8 mouse cellular contexts compared by ENCODE assay signal in genomic region chr4:129960180-129960944, GRCm38 (mm10). TPM values are rescaled to one million over a fixed set of nuclear protein-coding genes. Genes with fewer than 3 reads are reported as not detected.
DNase-seq lines count a peak whose midpoint lies in the region; ATAC-seq lines count a peak whose summit lies in the region.

No protein-coding gene starts in this region.

- DNase-seq in 3T3-L1 (ENCODE audit: low read depth, low spot score): peak; percentile 77
- DNase-seq in adrenal gland, adult 8-10 months: peak; percentile 84
- DNase-seq in embryonic facial prominence, embryonic 10.5 days (ENCODE audit: low spot score): peak; percentile 86
- peak; percentile 57 to 62 for DNase-seq in heart, adult 9 months (ENCODE audit: low spot score in 2 of 2)
- DNase-seq in kidney, adult 8-10 months: peak; percentile 45 to 56
- DNase-seq in limb, embryonic 11.5 days (ENCODE audit: low spot score): peak; percentile 83
- peak; percentile 98 for DNase-seq in midbrain, embryonic 11.5 days (ENCODE audit: low spot score, missing footprints)
- peak; percentile 46 to 47 for DNase-seq in spleen, postnatal 36 days (ENCODE audit: low spot score in 2 of 2)

- H3K4me2 ChIP-seq in limb, embryonic 11.5 days (ENCODE audit: low read depth, severe bottlenecking): peak overlapping the region; percentile 93
- H3K4me2 ChIP-seq in midbrain, embryonic 11.5 days: peak overlapping the region; percentile 75

- no peaks in the 10 kb centered on the region for H3K9me3 ChIP-seq in embryonic facial prominence, embryonic 10.5 days
- H3K9me3 ChIP-seq in limb, embryonic 11.5 days (ENCODE audit: control insufficient read depth, low read length): no peaks in the 10 kb centered on the region; the same call in 1 of the 2 replicates
- H3K9me3 ChIP-seq in midbrain, embryonic 11.5 days (ENCODE audit: control insufficient read depth, low read length): no peaks in the 10 kb centered on the region

- H3K27ac ChIP-seq in embryonic facial prominence, embryonic 10.5 days (replicated peaks): peak overlapping the region; percentile 35; the same call in 1 of the 2 replicates
- H3K27ac ChIP-seq in limb, embryonic 11.5 days (replicated peaks; ENCODE audit: low read depth, low read length): no peak overlapping the region
- peak overlapping the region; percentile 48; the same call in 1 of the 2 replicates for H3K27ac ChIP-seq in midbrain, embryonic 11.5 days (ENCODE audit: low read depth, low read length)

- 2% methylated on average over 37 of the region's 37 CpGs for WGBS in embryonic facial prominence, embryonic 10.5 days
- under 1% methylated on average over 37 of the region's 37 CpGs for WGBS in limb, embryonic 11.5 days
- 1% methylated on average over 36 of the region's 37 CpGs for WGBS in midbrain, embryonic 11.5 days

- ATAC-seq in limb, embryonic 11.5 days (ENCODE audit: insufficient number of reproducible peaks, low FRiP score, low TSS enrichment, low read depth): peak; percentile 20; the same call in 1 of the 2 replicates
- ATAC-seq in midbrain, embryonic 11.5 days (ENCODE audit: low FRiP score): peak; percentile 88

- H3K4me3 ChIP-seq in embryonic facial prominence, embryonic 10.5 days: peak overlapping the region; percentile 64
- peak overlapping the region; percentile 34 for H3K4me3 ChIP-seq in limb, embryonic 11.5 days (ENCODE audit: low read depth, low read length)
- H3K4me3 ChIP-seq in midbrain, embryonic 11.5 days (ENCODE audit: low read depth, low read length): peak overlapping the region; percentile 36

- H3K4me1 ChIP-seq in embryonic facial prominence, embryonic 10.5 days: peaks cover 29% of the 10 kb centered on the region
- H3K4me1 ChIP-seq in limb, embryonic 11.5 days (ENCODE audit: control insufficient read depth, insufficient read depth, low read length): peaks cover 8% of the 10 kb centered on the region
- H3K4me1 ChIP-seq in midbrain, embryonic 11.5 days (ENCODE audit: control insufficient read depth, insufficient read depth, low read length): peaks cover 5% of the 10 kb centered on the region; the same call in 1 of the 2 replicates

- no peaks in the 10 kb centered on the region for H3K36me3 ChIP-seq in embryonic facial prominence, embryonic 10.5 days (replicated peaks)
- H3K36me3 ChIP-seq in limb, embryonic 11.5 days (ENCODE audit: control insufficient read depth, insufficient read depth, low read length): no peaks in the 10 kb centered on the region
- H3K36me3 ChIP-seq in midbrain, embryonic 11.5 days (ENCODE audit: control insufficient read depth, insufficient read depth, low read length): no peaks in the 10 kb centered on the region

- peak overlapping the region; percentile 22; the same call in 1 of the 2 replicates for H3K9ac ChIP-seq in limb, embryonic 11.5 days (ENCODE audit: low read length)
- H3K9ac ChIP-seq in midbrain, embryonic 11.5 days (ENCODE audit: low read length): peak overlapping the region; percentile 21; the same call in 1 of the 2 replicates

- peaks cover 39% of the 10 kb centered on the region for H3K27me3 ChIP-seq in embryonic facial prominence, embryonic 10.5 days (replicated peaks; ENCODE audit: low read depth, poor library complexity, severe bottlenecking)
- no peaks in the 10 kb centered on the region for H3K27me3 ChIP-seq in limb, embryonic 11.5 days (ENCODE audit: control insufficient read depth, insufficient read depth, low read length)
- H3K27me3 ChIP-seq in midbrain, embryonic 11.5 days (ENCODE audit: control insufficient read depth, insufficient read depth, low read length): no peaks in the 10 kb centered on the region

RNA-seq across cellular contexts. Expression of gene Adgrb2, which starts 24.3 kb away (rescaled TPM):
- 10 to 100 TPM; 26.8 to 55.8 (median 42.2) TPM for total RNA-seq in adrenal gland, adult 8-10 months (2022)
- polyA plus RNA-seq in embryonic facial prominence, embryonic 10.5 days (2016; fragmentation: Nextera tagmentation; extraction: Ambion mirVana): 1.1 and 1.2 TPM in 2 replicates
- 1.2 and 1.5 TPM in 2 replicates for polyA plus RNA-seq in limb, embryonic 11.5 days (2014; fragmentation: Nextera tagmentation; extraction: Ambion mirVana)
- 2.3 and 3.0 TPM in 2 replicates for polyA plus RNA-seq in midbrain, embryonic 11.5 days (2014; fragmentation: Nextera tagmentation; extraction: Ambion mirVana)

RNA-seq across cellular contexts. Expression of gene Spocd1, which starts 31.3 kb away (rescaled TPM):
- total RNA-seq in adrenal gland, adult 8-10 months (2022): 1 to 10 TPM; 1.2 to 2.7 (median 2.1) TPM
- polyA plus RNA-seq in embryonic facial prominence, embryonic 10.5 days (2016; fragmentation: Nextera tagmentation; extraction: Ambion mirVana): not detected in 2 replicates
- polyA plus RNA-seq in limb, embryonic 11.5 days (2014; fragmentation: Nextera tagmentation; extraction: Ambion mirVana): not detected in 2 replicates
- polyA plus RNA-seq in midbrain, embryonic 11.5 days (2014; fragmentation: Nextera tagmentation; extraction: Ambion mirVana): not detected in 2 replicates

Comparison
In these comparisons a context has a peak if more than half of its experiments do, and no peak if none do; other contexts are left out.
1. DNase-seq: peak in every context shown above with its lines; median percentile 98 in midbrain, embryonic 11.5 days; 86 in embryonic facial prominence, embryonic 10.5 days; 84 in adrenal gland, adult 8-10 months; 83 in limb, embryonic 11.5 days; 77 in 3T3-L1; 60 in heart, adult 9 months; 50 in kidney, adult 8-10 months; 46 in spleen, postnatal 36 days.